Mouse (Mus musculus) liver (tissue): ENCODE measurements around the gene Tmem121.

Experiments used
- DNase-seq: peaks from one replicate; pipeline ENCODE4 v3.0.0-alpha.2; 2020; ENCODE audit warnings: mixed read lengths

Gene Tmem121

GRCm38 (mm10) chr12:113149341-113149740 lies 36.4 kb upstream of the Tmem121 start:
- DNase-seq: no peak

GRCm38 (mm10) chr12:113149896-113150295 lies 35.8 kb upstream of the Tmem121 start:
- no peak for DNase-seq

- no peak for DNase-seq
Measured at GRCm38 (mm10) chr12:113150591-113150990, 35.1 kb upstream of the Tmem121 start.

- no peak for DNase-seq
Measured at GRCm38 (mm10) chr12:113151046-113151445, 34.7 kb upstream of the Tmem121 start.

GRCm38 (mm10) chr12:113151661-113152271 lies 34.0 kb upstream of the Tmem121 start:
- DNase-seq: peak; percentile 60

- peak; percentile 52 for DNase-seq
Measured at GRCm38 (mm10) chr12:113152272-113152661, 33.5 kb upstream of the Tmem121 start.

GRCm38 (mm10) chr12:113152991-113153525 lies 32.7 kb upstream of the Tmem121 start:
- no peak for DNase-seq

- no peak for DNase-seq
Measured at GRCm38 (mm10) chr12:113153971-113154370, 31.8 kb upstream of the Tmem121 start.

GRCm38 (mm10) chr12:113154747-113155075 lies 31.0 kb upstream of the Tmem121 start:
- DNase-seq: no peak

GRCm38 (mm10) chr12:113155076-113155771 lies 30.5 kb upstream of the Tmem121 start:
- DNase-seq: peak; percentile 47

GRCm38 (mm10) chr12:113155887-113156539 lies 29.7 kb upstream of the Tmem121 start, which contains the start of gene Tedc1:
Gene Tedc1, plus strand, starts transcription at chr12:113156421.
- DNase-seq: peak; percentile 99

GRCm38 (mm10) chr12:113156540-113156929 lies 29.2 kb upstream of the Tmem121 start:
- no peak for DNase-seq

GRCm38 (mm10) chr12:113157002-113157401 lies 28.7 kb upstream of the Tmem121 start:
- DNase-seq: no peak

- no peak for DNase-seq
Measured at GRCm38 (mm10) chr12:113157521-113157920, 28.2 kb upstream of the Tmem121 start.

- no peak for DNase-seq
Measured at GRCm38 (mm10) chr12:113157971-113158370, 27.8 kb upstream of the Tmem121 start.

GRCm38 (mm10) chr12:113163561-113164006 lies 22.1 kb upstream of the Tmem121 start:
- DNase-seq: no peak

- no peak for DNase-seq
Measured at GRCm38 (mm10) chr12:113168031-113168536, 17.6 kb upstream of the Tmem121 start.

GRCm38 (mm10) chr12:113176960-113177725 lies 8.6 kb upstream of the Tmem121 start:
- DNase-seq: no peak

- no peak for DNase-seq
Measured at GRCm38 (mm10) chr12:113181020-113181419, 4.7 kb upstream of the Tmem121 start.

- DNase-seq: no peak
Measured at GRCm38 (mm10) chr12:113184945-113185344, 785 bp upstream of the Tmem121 start.

- no peak for DNase-seq
Measured at GRCm38 (mm10) chr12:113186326-113187010, 738 bp downstream of the Tmem121 start.

GRCm38 (mm10) chr12:113187011-113187375 lies 1.3 kb downstream of the Tmem121 start:
- no peak for DNase-seq
